Mouse (Mus musculus) neural tube, embryonic 15.5 days (tissue): Measurements from ENCODE around the gene Gm12258. TPM values are rescaled to one million over a fixed set of nuclear protein-coding genes. Genes with fewer than 3 reads are reported as not detected.
"Not testable (repeated sequence)": the region's sequence is repeated elsewhere in the genome, so short reads cannot be mapped to it uniquely, and the experiment has no call there.

Experiments used
- ATAC-seq: fragments of 200-750 bp; cut with Nextera tagmentation; 2 replicates; pipeline ENCODE4 v1.8.0; 2017; ENCODE audit warnings: mild to moderate bottlenecking, moderate TSS enrichment, moderate library complexity; ENCODE audit not compliant: low FRiP score
- H3K27ac ChIP-seq: fragments of 300-500 bp; sonication (generic); replicated peaks from 2 replicates; pipeline ENCODE4 v1.5.1; 2015; ENCODE audit warnings: mild to moderate bottlenecking, inconsistent platforms
- H3K27me3 ChIP-seq: fragments of 300-500 bp; sonication (generic); replicated peaks from 2 replicates; pipeline ENCODE4 v1.6.1; 2015; ENCODE audit warnings: inconsistent platforms
- H3K36me3 ChIP-seq: fragments of 300-500 bp; sonication (generic); 2 replicates; pipeline ENCODE4 v1.6.1; 2015; ENCODE audit warnings: inconsistent platforms
- H3K4me1 ChIP-seq: fragments of 300-500 bp; sonication (generic); 2 replicates; pipeline ENCODE4 v1.6.1; 2015; ENCODE audit warnings: inconsistent platforms
- H3K4me2 ChIP-seq: fragments of 300-500 bp; sonication (generic); 2 replicates; pipeline ENCODE4 v1.6.1; 2015; ENCODE audit warnings: inconsistent platforms, mild to moderate bottlenecking, moderate library complexity
- H3K4me3 ChIP-seq: fragments of 300-500 bp; sonication (generic); replicated peaks from 2 replicates; pipeline ENCODE4 v1.5.1; 2015; ENCODE audit warnings: mild to moderate bottlenecking, inconsistent platforms
- H3K9ac ChIP-seq: fragments of 300-500 bp; sonication (generic); replicated peaks from 2 replicates; pipeline ENCODE4 v1.6.1; 2015; ENCODE audit warnings: mild to moderate bottlenecking, inconsistent platforms
- H3K9me3 ChIP-seq: fragments of 300-500 bp; sonication (generic); replicated peaks from 2 replicates; pipeline ENCODE4 v1.6.1; 2016; ENCODE audit warnings: inconsistent platforms
- WGBS: fragments of 180-500 bp; shearing (Covaris S2); methylation state at CpG from one replicate; pipeline ENCODE4 v1.1.7; 2015; ENCODE audit warnings: mixed read lengths; 5-methylcytosine and 5-hydroxymethylcytosine counted together
- polyA plus RNA-seq: library from polyadenylated mRNA; unstranded; fragments of >200 nt; fragmentation: Nextera tagmentation; extraction: Ambion mirVana; gene quantifications from 2 replicates; pipeline ENCODE4 v1.2.1, GENCODE M21; 2015

Gene Gm12258
- polyA plus RNA-seq: 20.8 and 22.4 TPM in 2 replicates

DNA sequence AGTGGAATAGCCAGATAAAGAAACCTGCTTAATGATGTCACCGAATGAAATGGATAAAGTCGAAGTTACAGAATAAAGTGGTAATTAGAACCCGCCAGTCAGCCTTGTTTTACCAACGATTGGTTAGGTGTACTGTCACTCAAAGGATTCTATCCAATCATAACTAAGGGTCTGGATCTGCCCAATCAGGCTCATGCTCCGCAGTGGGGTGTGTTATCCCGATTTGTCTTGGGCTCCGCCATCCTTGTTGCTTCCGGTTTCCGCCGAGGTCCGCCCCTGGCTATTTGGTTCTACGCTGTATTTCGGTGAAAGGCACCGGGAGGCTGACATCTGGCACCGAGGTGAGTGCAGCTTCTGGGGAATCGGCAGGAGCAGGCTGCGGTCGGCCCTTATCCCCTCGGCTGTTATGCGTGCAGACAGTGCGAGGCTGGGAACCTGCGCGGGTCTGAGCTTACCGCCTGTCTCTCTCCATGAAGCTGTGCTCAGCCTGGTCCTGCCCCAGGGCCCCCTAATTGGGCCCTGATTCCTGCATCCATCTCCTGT, at the start of gene Gm12258:
Gm12258 (plus strand) TSS at position 240 of the 543 bp plus-strand sequence.
- Histone ChIP-seq H3K4me3 (peak within 1 kb of the TSS; percentile 75), H3K9me3 (no peaks in the 10 kb centered on the region), H3K36me3 (peaks cover 29% of the 10 kb centered on the region), H3K9ac (peak within 1 kb of the TSS; percentile 93), H3K27ac (peak within 1 kb of the TSS; percentile 90), H3K27me3 (no peaks in the 10 kb centered on the region), H3K4me2 (peak within 1 kb of the TSS; percentile 79), H3K4me1 (peaks cover 16% of the 10 kb centered on the region)
- ATAC-seq: peak; percentile 100
- WGBS: under 1% methylated on average over 24 of the region's 24 CpGs

DNA sequence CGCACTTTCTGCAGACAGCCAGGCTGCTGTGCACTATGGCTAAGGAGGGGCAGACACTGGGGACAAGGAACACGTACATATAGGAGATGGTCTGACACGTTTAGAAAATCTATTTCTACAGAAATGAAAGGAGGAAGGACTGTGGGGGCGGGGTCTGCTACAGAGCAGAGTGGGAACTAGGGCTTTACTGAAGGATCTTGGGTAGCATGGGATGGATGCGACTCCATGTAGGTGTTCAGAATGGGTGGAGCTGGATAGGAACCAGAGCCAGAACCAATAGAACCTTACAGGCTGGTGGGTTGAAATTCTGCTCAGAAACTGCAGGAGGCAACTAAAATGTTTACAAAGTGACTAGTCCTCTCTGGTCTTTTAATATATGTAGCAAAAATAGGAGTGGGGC, 47.2 kb upstream of the Gm12258 start:
- H3K36me3 ChIP-seq: no peaks in the 10 kb centered on the region
- 88% methylated on average over 5 of the region's 5 CpGs for WGBS
- H3K9me3 ChIP-seq: no peaks in the 10 kb centered on the region
- no peak overlapping the region for H3K9ac ChIP-seq
- H3K4me2 ChIP-seq: no peak overlapping the region
- no peak overlapping the region for H3K27ac ChIP-seq
- no peak for ATAC-seq
- no peak overlapping the region for H3K4me3 ChIP-seq
- peaks cover 7% of the 10 kb centered on the region; the same call in 1 of the 2 replicates for H3K4me1 ChIP-seq
- H3K27me3 ChIP-seq: no peaks in the 10 kb centered on the region

DNA sequence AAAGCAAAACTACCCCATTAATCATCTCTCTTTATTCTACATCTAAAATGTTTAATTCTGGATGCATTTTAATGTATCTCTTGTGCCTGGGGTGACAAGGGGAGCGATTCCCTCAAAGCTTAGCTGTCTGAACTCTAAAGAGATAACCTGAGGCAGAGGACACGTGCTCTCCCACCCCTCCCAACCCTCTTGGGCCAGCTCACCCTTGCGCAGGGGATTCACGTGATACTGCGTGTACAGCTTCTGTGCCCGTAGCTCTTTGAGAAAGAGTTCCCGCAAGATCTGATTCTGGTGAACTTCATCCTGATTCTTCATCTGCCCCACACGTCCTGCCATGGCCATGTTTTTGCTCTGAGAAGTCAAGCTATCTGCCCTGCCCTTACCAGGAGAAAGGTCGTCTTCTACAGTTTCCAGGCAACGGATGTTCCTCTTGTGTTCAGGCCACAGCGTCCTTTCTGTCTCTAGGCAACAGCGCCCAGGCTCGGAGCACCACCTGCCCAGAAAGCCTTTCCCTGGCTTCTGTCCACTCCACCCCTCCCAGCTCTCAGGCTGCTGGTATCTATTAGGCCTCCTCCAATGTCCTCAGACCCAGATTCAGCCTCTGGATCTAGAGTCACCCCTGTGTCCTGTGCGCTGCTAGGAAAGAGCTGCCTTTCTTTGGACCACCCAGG, 45.3 kb upstream of the Gm12258 start, which contains the start of gene Fam183b:
Fam183b (minus strand) TSS at position 403 of the 671 bp plus-strand sequence.
- 29% methylated on average over 14 of the region's 14 CpGs for WGBS
- peak within 1 kb of the TSS; percentile 30 for H3K4me2 ChIP-seq
- no peaks in the 10 kb centered on the region for H3K27me3 ChIP-seq
- ATAC-seq: peak; percentile 61; the same call in 1 of the 2 replicates
- H3K9ac ChIP-seq: no peak within 1 kb of the TSS
- no peaks in the 10 kb centered on the region for H3K36me3 ChIP-seq
- no peak within 1 kb of the TSS for H3K4me3 ChIP-seq
- H3K4me1 ChIP-seq: peaks cover 7% of the 10 kb centered on the region; the same call in 1 of the 2 replicates
- no peaks in the 10 kb centered on the region for H3K9me3 ChIP-seq
- H3K27ac ChIP-seq: no peak within 1 kb of the TSS

DNA sequence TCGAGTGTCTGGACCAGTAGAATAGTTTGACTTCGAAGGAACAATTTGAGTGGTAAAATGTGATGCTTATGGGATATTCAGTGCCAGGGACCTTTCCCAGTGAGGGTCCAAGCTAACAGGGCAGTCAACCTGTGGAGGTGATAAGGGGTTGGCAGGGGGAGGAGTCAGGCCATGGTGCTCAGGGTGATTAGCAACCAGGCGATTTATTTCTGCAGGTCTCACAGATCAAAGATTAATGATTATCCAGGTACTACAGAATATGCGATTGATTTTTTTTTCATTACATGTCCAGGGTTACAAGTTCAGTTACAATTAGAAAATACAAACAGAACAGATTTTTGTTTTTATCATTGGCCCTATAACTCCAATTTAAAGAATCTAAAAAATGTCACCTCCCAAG, 43.1 kb upstream of the Gm12258 start:
- no peaks in the 10 kb centered on the region for H3K27me3 ChIP-seq
- H3K4me1 ChIP-seq: peaks cover 7% of the 10 kb centered on the region; the same call in 1 of the 2 replicates
- no peak overlapping the region for H3K9ac ChIP-seq
- no peak for ATAC-seq
- WGBS: 79% methylated on average over 4 of the region's 4 CpGs
- no peak overlapping the region for H3K27ac ChIP-seq
- no peaks in the 10 kb centered on the region for H3K9me3 ChIP-seq
- no peak overlapping the region for H3K4me2 ChIP-seq
- no peaks in the 10 kb centered on the region for H3K36me3 ChIP-seq
- no peak overlapping the region for H3K4me3 ChIP-seq

DNA sequence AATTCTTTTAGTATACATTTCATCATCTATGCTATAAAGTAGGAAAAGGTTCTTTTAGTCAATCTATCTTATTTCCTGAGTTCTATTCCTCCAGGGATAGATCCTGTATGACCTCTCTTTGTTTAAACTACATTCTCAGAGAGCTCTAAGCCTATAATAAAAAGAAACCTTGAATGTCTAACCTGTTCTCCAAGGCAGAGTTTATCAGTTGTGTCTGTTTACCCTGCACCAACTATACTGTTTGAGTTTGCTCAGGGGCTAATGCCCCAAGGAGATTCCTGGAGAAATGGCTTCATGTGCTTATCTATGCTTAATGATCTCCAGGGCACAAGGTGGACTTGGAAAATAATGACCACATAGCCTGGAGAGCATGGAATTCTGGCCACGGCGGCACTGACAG, 42.6 kb upstream of the Gm12258 start:
- 87% methylated on average over 2 of the region's 2 CpGs for WGBS
- no peak overlapping the region for H3K9ac ChIP-seq
- no peak overlapping the region for H3K4me2 ChIP-seq
- H3K27me3 ChIP-seq: no peaks in the 10 kb centered on the region
- no peak overlapping the region for H3K27ac ChIP-seq
- no peaks in the 10 kb centered on the region for H3K36me3 ChIP-seq
- no peaks in the 10 kb centered on the region for H3K9me3 ChIP-seq
- H3K4me3 ChIP-seq: no peak overlapping the region
- no peak for ATAC-seq
- H3K4me1 ChIP-seq: peaks cover 7% of the 10 kb centered on the region; the same call in 1 of the 2 replicates

DNA sequence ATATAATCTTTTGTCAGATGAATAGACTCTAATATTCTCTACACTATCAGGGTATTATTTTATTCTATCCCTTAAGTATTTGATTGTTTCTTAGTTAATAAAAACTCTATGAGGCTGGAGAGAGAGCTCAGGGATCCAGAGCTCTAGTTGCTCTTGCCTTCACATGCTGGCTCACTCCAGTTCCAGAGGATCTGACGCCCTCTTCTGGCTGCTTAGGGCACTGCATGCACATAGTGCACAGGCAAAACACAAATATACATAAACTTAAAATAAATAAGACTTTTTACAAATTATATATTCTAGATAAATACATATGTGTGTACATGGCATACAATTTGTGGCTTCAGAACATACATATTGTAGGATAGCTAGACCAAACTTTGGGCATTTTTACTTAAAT, 35.0 kb upstream of the Gm12258 start:
- 8% methylated on average over 1 of the region's 1 CpGs for WGBS
- no peaks in the 10 kb centered on the region for H3K9me3 ChIP-seq
- H3K9ac ChIP-seq: no peak overlapping the region
- H3K4me1 ChIP-seq: no peaks in the 10 kb centered on the region
- H3K36me3 ChIP-seq: no peaks in the 10 kb centered on the region
- no peak overlapping the region for H3K4me2 ChIP-seq
- no peak for ATAC-seq
- H3K4me3 ChIP-seq: no peak overlapping the region
- H3K27ac ChIP-seq: no peak overlapping the region
- H3K27me3 ChIP-seq: no peaks in the 10 kb centered on the region

DNA sequence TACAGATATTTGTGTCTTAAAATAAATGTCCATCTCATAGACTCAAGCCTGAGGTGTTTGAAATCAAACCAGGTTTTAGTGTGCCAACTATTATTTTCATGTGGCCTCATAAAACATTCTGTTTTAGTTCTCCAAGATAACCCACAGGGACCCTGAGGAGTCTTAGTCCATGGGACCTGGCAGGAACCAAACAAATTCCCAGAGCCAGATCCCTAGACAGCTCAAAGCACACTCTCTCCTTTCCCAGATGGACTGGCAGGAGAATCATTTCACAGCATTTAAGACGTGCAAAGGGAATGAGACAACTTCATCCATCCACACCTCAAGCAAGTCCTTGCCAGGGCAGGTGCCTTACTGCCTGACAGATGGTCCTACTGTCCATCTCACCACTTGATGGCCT, 32.3 kb upstream of the Gm12258 start, which contains the start of gene Olfr313:
Olfr313 (plus strand) TSS at position 301 of the 400 bp plus-strand sequence.
- not testable (repeated sequence) for H3K4me3 ChIP-seq, ATAC-seq, H3K36me3 ChIP-seq, H3K9me3 ChIP-seq, H3K27ac ChIP-seq, H3K4me1 ChIP-seq, H3K9ac ChIP-seq, H3K27me3 ChIP-seq, H3K4me2 ChIP-seq
- WGBS: 64% methylated on average over 1 of the region's 1 CpGs

DNA sequence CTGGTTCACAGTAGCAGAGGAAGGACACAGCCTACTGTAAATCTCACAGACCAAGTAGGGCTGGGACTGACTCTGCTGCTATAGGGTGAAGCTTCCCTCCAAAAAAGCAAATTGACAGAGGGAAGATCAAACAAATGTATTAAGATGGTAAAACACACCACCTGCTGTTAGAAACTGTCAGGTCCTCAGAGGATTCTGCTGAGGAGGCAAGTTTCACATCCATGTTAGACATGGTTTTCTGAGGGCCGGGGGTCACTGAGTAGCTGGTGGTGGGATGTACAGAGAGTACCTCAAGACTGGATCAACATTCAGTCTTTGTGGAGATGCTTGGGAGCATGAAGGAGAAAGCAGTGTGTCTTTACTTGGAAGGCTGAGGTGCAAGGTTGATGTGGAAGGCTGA, 31.3 kb upstream of the Gm12258 start:
- Histone ChIP-seq H3K4me1 (no peaks in the 10 kb centered on the region), H3K4me2 (no peak overlapping the region), H3K9ac (no peak overlapping the region), H3K4me3 (no peak overlapping the region), H3K36me3 (no peaks in the 10 kb centered on the region), H3K9me3 (no peaks in the 10 kb centered on the region), H3K27me3 (no peaks in the 10 kb centered on the region), H3K27ac (no peak overlapping the region)
- WGBS: 88% methylated on average over 1 of the region's 1 CpGs
- ATAC-seq: no peak

DNA sequence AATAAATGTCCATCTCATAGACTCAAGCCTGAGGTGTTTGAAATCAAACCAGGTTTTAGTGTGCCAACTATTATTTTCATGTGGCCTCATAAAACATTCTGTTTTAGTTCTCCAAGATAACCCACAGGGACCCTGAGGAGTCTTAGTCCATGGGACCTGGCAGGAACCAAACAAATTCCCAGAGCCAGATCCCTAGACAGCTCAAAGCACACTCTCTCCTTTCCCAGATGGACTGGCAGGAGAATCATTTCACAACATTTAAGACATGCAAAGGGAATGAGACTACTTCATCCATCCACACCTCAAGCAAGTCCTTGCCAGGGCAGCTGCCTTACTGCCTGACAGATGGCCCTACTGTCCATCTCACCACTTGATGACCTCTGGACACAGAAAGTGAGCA, 18.0 kb upstream of the Gm12258 start, which contains the start of gene Olfr312:
Olfr312 (plus strand) TSS at position 301 of the 400 bp plus-strand sequence.
- H3K9ac ChIP-seq, H3K27me3 ChIP-seq, H3K9me3 ChIP-seq, ATAC-seq, H3K36me3 ChIP-seq, H3K27ac ChIP-seq, H3K4me3 ChIP-seq, H3K4me1 ChIP-seq, H3K4me2 ChIP-seq: not testable (repeated sequence)

DNA sequence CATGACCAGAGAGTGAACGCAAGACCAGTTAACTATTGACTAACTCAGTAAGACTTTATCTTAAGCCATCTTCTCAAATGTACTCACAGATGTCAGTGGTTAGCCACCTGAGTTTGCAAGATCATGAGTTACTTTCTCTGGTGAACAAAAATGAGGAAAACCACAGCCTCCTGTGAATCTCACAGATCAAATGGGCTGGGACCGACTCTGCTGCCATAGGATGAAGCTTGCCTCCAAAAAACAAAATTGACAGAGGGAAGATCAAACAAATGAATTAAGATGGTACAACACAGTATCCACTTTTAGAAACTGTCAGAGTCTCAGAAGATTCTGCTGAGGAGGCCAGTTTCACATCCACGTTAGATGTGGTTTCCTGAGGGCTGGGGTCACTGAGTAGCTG, 17.2 kb upstream of the Gm12258 start:
- Histone ChIP-seq H3K9me3 (no peaks in the 10 kb centered on the region), H3K27ac (no peak overlapping the region), H3K27me3 (no peaks in the 10 kb centered on the region), H3K4me1 (no peaks in the 10 kb centered on the region), H3K36me3 (no peaks in the 10 kb centered on the region), H3K4me2 (no peak overlapping the region), H3K9ac (no peak overlapping the region), H3K4me3 (no peak overlapping the region)
- no peak for ATAC-seq
- 86% methylated on average over 3 of the region's 3 CpGs for WGBS

DNA sequence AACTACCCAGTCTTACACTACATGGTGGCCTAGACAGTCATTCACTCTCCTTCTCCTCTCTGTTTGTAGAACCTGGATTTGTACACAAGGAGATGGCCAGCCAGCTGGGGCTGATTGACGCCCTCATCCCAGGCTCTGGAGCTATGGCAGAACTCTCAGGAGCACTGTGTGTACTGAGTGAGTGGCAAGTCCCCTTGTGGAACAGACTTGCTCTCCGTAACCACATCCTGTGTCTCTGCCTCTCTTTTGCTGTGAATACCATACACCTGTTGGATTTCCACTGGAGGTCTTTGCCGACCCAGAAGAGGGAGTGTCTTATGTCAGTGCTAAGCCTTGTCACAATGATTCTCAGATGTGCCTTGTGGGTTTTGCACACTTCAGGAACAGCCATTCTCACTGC, 14.4 kb upstream of the Gm12258 start:
- not testable (repeated sequence) for H3K36me3 ChIP-seq, ATAC-seq, H3K27ac ChIP-seq, H3K4me2 ChIP-seq, H3K27me3 ChIP-seq, H3K9ac ChIP-seq, H3K4me1 ChIP-seq, H3K9me3 ChIP-seq, H3K4me3 ChIP-seq
- WGBS: 83% methylated on average over 3 of the region's 3 CpGs

DNA sequence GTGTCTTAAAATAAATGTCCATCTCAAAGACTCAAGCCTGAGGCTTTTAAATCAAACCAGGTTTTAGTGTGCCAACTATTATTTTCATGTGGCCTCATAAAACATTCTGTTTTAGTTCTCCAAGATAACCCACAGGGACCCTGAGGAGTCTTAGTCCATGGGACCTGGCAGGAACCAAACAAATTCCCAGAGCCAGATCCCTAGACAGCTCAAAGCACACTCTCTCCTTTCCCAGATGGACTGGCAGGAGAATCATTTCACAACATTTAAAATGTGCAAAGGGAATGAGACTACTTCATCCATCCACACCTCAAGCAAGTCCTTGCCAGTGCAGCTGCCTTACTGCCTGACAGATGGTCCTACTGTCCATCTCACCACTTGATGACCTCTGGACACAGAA, 8.0 kb upstream of the Gm12258 start, which contains the start of gene Olfr311:
Olfr311 (plus strand) TSS at position 301 of the 400 bp plus-strand sequence.
- H3K27me3 ChIP-seq, H3K4me3 ChIP-seq, H3K9ac ChIP-seq, H3K4me1 ChIP-seq, H3K4me2 ChIP-seq, ATAC-seq, H3K36me3 ChIP-seq, H3K27ac ChIP-seq, H3K9me3 ChIP-seq: not testable (repeated sequence)
